39 mouse cellular contexts compared by ENCODE assay signal in genomic region chr6:122284823-122285222, GRCm38 (mm10). TPM values are rescaled to one million over a fixed set of nuclear protein-coding genes. Genes with fewer than 3 reads are reported as not detected.
"Had no signal": no experiment of that assay in that cellular context is flagged by ENCODE, and none has a peak within 500 bp of the region (broad histone marks: within the 10 kb centered on the region; RNA-seq: fewer than 3 reads in every experiment).

No protein-coding gene starts in this region.

- H3K27ac ChIP-seq: left cerebral cortex, adult 2 months; limb, embryonic 10.5 days; limb, embryonic 12.5 days; limb, embryonic 13.5 days; limb, embryonic 15.5 days; liver, embryonic 12.5 days; liver, embryonic 13.5 days; liver, embryonic 14.5 days; liver, embryonic 15.5 days; lung, embryonic 15.5 days; macrophage; midbrain, embryonic 10.5 days; midbrain, embryonic 12.5 days; midbrain, embryonic 13.5 days; midbrain, embryonic 15.5 days; neural tube, embryonic 12.5 days had no signal

- H3K36me3 ChIP-seq: limb, embryonic 10.5 days; limb, embryonic 12.5 days; limb, embryonic 13.5 days; limb, embryonic 15.5 days; liver, embryonic 12.5 days; liver, embryonic 13.5 days; liver, embryonic 15.5 days; lung, embryonic 15.5 days; midbrain, embryonic 10.5 days; midbrain, embryonic 12.5 days; midbrain, embryonic 13.5 days; midbrain, embryonic 15.5 days; neural tube, embryonic 12.5 days had no signal

- H3K9me3 ChIP-seq: limb, embryonic 10.5 days; limb, embryonic 12.5 days; limb, embryonic 13.5 days; limb, embryonic 15.5 days; liver, embryonic 12.5 days; liver, embryonic 13.5 days; liver, embryonic 15.5 days; lung, embryonic 15.5 days; megakaryocyte, embryonic 14.5 days; midbrain, embryonic 10.5 days; midbrain, embryonic 12.5 days; midbrain, embryonic 13.5 days; midbrain, embryonic 15.5 days; neural tube, embryonic 12.5 days had no signal

- H3K4me3 ChIP-seq: left cerebral cortex, adult 2 months; limb, embryonic 10.5 days; limb, embryonic 12.5 days; limb, embryonic 13.5 days; limb, embryonic 15.5 days; liver, embryonic 12.5 days; liver, embryonic 13.5 days; liver, embryonic 15.5 days; lung, embryonic 15.5 days; megakaryocyte, embryonic 14.5 days; midbrain, embryonic 10.5 days; midbrain, embryonic 12.5 days; midbrain, embryonic 13.5 days; midbrain, embryonic 15.5 days; myocyte; neural tube, embryonic 12.5 days had no signal

- DNase-seq: left cerebral cortex, postnatal 4 days; liver; liver, embryonic 13.5 days; liver, postnatal 0 days; lung, adult 18-20 months; lung, adult 2 months; lung, embryonic 14.5 days; lung, postnatal 10 days; lung, postnatal 14 days; lung, postnatal 36 days; lung, postnatal 4 days; midbrain, embryonic 14.5 days had no signal

- ATAC-seq: liver, postnatal 0 days; lung, postnatal 0 days; midbrain, embryonic 13.5 days; midbrain, embryonic 15.5 days; midbrain, embryonic 16.5 days had no signal

- H3K9ac ChIP-seq: limb, embryonic 12.5 days; limb, embryonic 13.5 days; limb, embryonic 15.5 days; liver, embryonic 12.5 days; liver, embryonic 13.5 days; liver, embryonic 14.5 days; liver, embryonic 15.5 days; liver, postnatal 0 days; lung, embryonic 14.5 days; lung, embryonic 15.5 days; midbrain, embryonic 12.5 days; midbrain, embryonic 13.5 days; midbrain, embryonic 15.5 days; neural tube, embryonic 12.5 days had no signal

- H3K4me2 ChIP-seq: limb, embryonic 12.5 days; limb, embryonic 13.5 days; limb, embryonic 15.5 days; liver, embryonic 11.5 days; liver, embryonic 12.5 days; liver, embryonic 13.5 days; liver, embryonic 15.5 days; lung, embryonic 14.5 days; lung, embryonic 15.5 days; midbrain, embryonic 11.5 days; midbrain, embryonic 12.5 days; midbrain, embryonic 13.5 days; midbrain, embryonic 15.5 days; neural tube, embryonic 12.5 days had no signal

- H3K4me1 ChIP-seq: limb, embryonic 15.5 days; liver, embryonic 13.5 days; lung, embryonic 15.5 days; midbrain, embryonic 10.5 days; midbrain, embryonic 12.5 days; midbrain, embryonic 13.5 days; midbrain, embryonic 15.5 days; neural tube, embryonic 12.5 days had no signal

- H3K27me3 ChIP-seq: limb, embryonic 12.5 days; limb, embryonic 13.5 days; limb, embryonic 15.5 days; liver, embryonic 12.5 days; liver, embryonic 13.5 days; liver, embryonic 15.5 days; lung, embryonic 15.5 days; megakaryocyte, embryonic 14.5 days; midbrain, embryonic 12.5 days; midbrain, embryonic 13.5 days; midbrain, embryonic 15.5 days; neural tube, embryonic 12.5 days had no signal

RNA-seq across cellular contexts. Expression of gene Klrg1, which starts 2.1 kb away (rescaled TPM):
- total RNA-seq: left cerebral cortex, adult 2 months; megakaryocyte progenitor cell, adult 5-6 weeks; megakaryocyte-erythroid progenitor cell, adult 5-6 weeks had no signal
- polyA plus RNA-seq: limb, embryonic 10.5 days; limb, embryonic 12.5 days; liver, adult 2 months; liver, embryonic 11.5 days; liver, embryonic 12.5 days; liver, embryonic 13.5 days; liver, embryonic 14.5 days; liver, embryonic 15.5 days; liver, embryonic 16.5 days; liver, postnatal 0 days; lung, embryonic 14.5 days; lung, embryonic 15.5 days; lung, embryonic 16.5 days; lung, postnatal 0 days; macrophage; midbrain, embryonic 10.5 days; myocyte; neural tube, embryonic 11.5 days had no signal
